Mouse (Mus musculus): ENCODE data around the gene Trmt13. TPM values are rescaled to one million over a fixed set of nuclear protein-coding genes. Genes with fewer than 3 reads are reported as not detected.

Trmt13 gene
- 33.5 and 36.6 TPM in 2 replicates for polyA plus RNA-seq (2014; fragmentation: Nextera tagmentation; extraction: Ambion mirVana)

DNA sequence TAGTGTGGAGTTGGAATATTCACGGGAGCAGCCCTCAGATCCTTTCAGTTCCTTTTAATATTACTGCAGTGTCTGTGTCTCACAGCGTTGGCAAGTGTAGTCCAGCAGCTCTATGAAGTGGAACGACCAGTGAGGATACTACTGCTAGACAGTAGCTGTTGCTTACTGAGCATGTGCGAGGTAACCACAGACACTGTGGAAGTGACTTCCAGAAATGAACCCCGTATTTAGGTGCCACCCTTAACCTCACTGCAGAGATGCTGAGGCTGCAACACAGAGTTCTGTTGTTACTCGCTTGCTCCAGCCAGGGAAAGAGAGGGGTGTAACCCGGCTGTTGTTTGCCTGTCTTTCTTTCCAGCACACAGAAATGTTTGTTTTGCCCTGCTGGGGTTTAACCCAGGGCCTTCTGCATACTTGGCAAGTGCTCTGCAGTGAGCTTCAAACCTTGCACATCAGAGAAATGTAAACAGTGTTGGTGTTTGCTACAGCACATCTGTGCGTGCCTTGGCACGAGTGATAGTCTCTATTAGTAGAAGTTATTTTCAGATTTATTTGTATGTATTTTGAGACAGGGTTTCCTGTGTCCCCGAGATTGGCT, at the start of gene Trmt13:
TSS of gene Trmt13 (minus strand) at position 293 of the 598 bp plus-strand sequence.
- Histone ChIP-seq H3K4me3 (ENCODE audit: low read depth, low read length) (no peak within 1 kb of the TSS), H3K4me2 (replicated peaks; ENCODE audit: low read depth, low read length) (no peak within 1 kb of the TSS), H3K27ac (ENCODE audit: low read length) (peak within 1 kb of the TSS; percentile 48), H3K9ac (replicated peaks; ENCODE audit: low read depth, low read length) (no peak within 1 kb of the TSS), H3K9me3 (ENCODE audit: control insufficient read depth, low read depth, low read length) (no peaks in the 10 kb centered on the region), H3K27me3 (ENCODE audit: control insufficient read depth, insufficient read depth, low read length) (no peaks in the 10 kb centered on the region), H3K4me1 (ENCODE audit: control insufficient read depth, insufficient read depth, low read length) (no peaks in the 10 kb centered on the region), H3K36me3 (ENCODE audit: control insufficient read depth, insufficient read depth, low read length) (peaks cover 28% of the 10 kb centered on the region)
- WGBS = 64% methylated on average over 10 of the region's 10 CpGs
- ATAC-seq (ENCODE audit: insufficient number of reproducible peaks, insufficient read depth, low FRiP score, low read depth) = peak; percentile 77

- H3K4me2 ChIP-seq (replicated peaks; ENCODE audit: low read depth, low read length) = peak within 1 kb of the TSS; percentile 79
- H3K9ac ChIP-seq (replicated peaks; ENCODE audit: low read depth, low read length) = peak within 1 kb of the TSS; percentile 92
- peak within 1 kb of the TSS; percentile 74 for H3K4me3 ChIP-seq (ENCODE audit: low read depth, low read length)
- peak within 1 kb of the TSS; percentile 97 for H3K27ac ChIP-seq (ENCODE audit: low read length)
- H3K36me3 ChIP-seq (ENCODE audit: control insufficient read depth, insufficient read depth, low read length) = no peaks in the 10 kb centered on the region
- H3K27me3 ChIP-seq (ENCODE audit: control insufficient read depth, insufficient read depth, low read length) = no peaks in the 10 kb centered on the region
- peak; percentile 99 for ATAC-seq (ENCODE audit: insufficient number of reproducible peaks, insufficient read depth, low FRiP score, low read depth)
- WGBS = under 1% methylated on average over 39 of the region's 39 CpGs
- H3K4me1 ChIP-seq (ENCODE audit: control insufficient read depth, insufficient read depth, low read length) = 0 out of 2 replicates have a peak, but pooled peaks cover 4% of the 10 kb centered on the region
- H3K9me3 ChIP-seq (ENCODE audit: control insufficient read depth, low read depth, low read length) = no peaks in the 10 kb centered on the region
Observed at GRCm38 (mm10) chr3:116662463-116662863, 48.1 kb upstream of the Trmt13 start, which contains the start of gene Mfsd14a. Mfsd14a (minus strand) TSS chr3:116662677.

- Histone ChIP-seq H3K4me3 (ENCODE audit: low read depth, low read length) (peak overlapping the region; percentile 74), H3K27me3 (ENCODE audit: control insufficient read depth, insufficient read depth, low read length) (no peaks in the 10 kb centered on the region), H3K36me3 (ENCODE audit: control insufficient read depth, insufficient read depth, low read length) (no peaks in the 10 kb centered on the region), H3K4me2 (replicated peaks; ENCODE audit: low read depth, low read length) (peak overlapping the region; percentile 79), H3K9ac (replicated peaks; ENCODE audit: low read depth, low read length) (peak overlapping the region; percentile 92), H3K4me1 (ENCODE audit: control insufficient read depth, insufficient read depth, low read length) (0 out of 2 replicates have a peak, but pooled peaks cover 6% of the 10 kb centered on the region), H3K27ac (ENCODE audit: low read length) (peak overlapping the region; percentile 97), H3K9me3 (ENCODE audit: control insufficient read depth, low read depth, low read length) (no peaks in the 10 kb centered on the region)
- under 1% methylated on average over 45 of the region's 68 CpGs for WGBS
- peak; percentile 85 for ATAC-seq (ENCODE audit: insufficient number of reproducible peaks, insufficient read depth, low FRiP score, low read depth)
Observed at GRCm38 (mm10) chr3:116661870-116662414, 47.6 kb upstream of the Trmt13 start.

- Histone ChIP-seq H3K27me3 (ENCODE audit: control insufficient read depth, insufficient read depth, low read length) (no peaks in the 10 kb centered on the region), H3K4me2 (replicated peaks; ENCODE audit: low read depth, low read length) (peak overlapping the region; percentile 79), H3K4me1 (ENCODE audit: control insufficient read depth, insufficient read depth, low read length) (0 out of 2 replicates have a peak, but pooled peaks cover 10% of the 10 kb centered on the region), H3K36me3 (ENCODE audit: control insufficient read depth, insufficient read depth, low read length) (no peaks in the 10 kb centered on the region), H3K9ac (replicated peaks; ENCODE audit: low read depth, low read length) (peak overlapping the region; percentile 92), H3K4me3 (ENCODE audit: low read depth, low read length) (peak overlapping the region; percentile 74), H3K9me3 (ENCODE audit: control insufficient read depth, low read depth, low read length) (no peaks in the 10 kb centered on the region), H3K27ac (ENCODE audit: low read length) (peak overlapping the region; percentile 97)
- WGBS = 3% methylated on average over 16 of the region's 16 CpGs
- ATAC-seq (ENCODE audit: insufficient number of reproducible peaks, insufficient read depth, low FRiP score, low read depth) = no peak
Observed at GRCm38 (mm10) chr3:116661288-116661869, 47.0 kb upstream of the Trmt13 start.

DNA sequence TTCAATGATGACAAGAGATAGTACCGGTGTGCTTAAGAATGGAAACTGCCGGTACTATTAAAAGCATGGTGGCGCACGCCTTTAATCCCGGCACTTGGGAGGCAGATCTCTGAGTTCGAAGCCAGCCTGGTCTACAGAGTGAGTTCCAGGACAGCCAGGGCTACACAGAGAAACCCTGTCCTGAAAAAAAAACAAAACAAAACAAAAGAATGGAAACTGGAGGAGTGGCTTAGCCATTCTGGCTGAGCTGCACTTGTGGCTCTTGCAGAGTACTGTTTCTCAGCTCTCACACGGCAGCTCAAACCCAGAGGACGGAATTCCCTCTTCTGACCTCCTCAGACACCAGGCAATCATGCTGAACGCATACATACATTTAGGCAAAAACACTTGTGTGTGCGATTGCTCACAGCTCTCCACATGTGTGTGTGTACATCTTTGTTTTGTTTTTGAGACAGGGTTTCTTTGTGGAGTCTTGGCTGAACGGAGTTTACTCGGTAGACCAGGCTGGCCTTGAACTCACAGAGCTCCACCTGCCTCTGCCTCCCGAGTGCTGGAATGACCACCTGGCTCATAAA, 45.6 kb upstream of the Trmt13 start:
- Histone ChIP-seq H3K4me2 (replicated peaks; ENCODE audit: low read depth, low read length) (no peak overlapping the region; the same call in 1 of the 2 replicates), H3K4me1 (ENCODE audit: control insufficient read depth, insufficient read depth, low read length) (0 out of 2 replicates have a peak, but pooled peaks cover 10% of the 10 kb centered on the region), H3K27me3 (ENCODE audit: control insufficient read depth, insufficient read depth, low read length) (no peaks in the 10 kb centered on the region), H3K4me3 (ENCODE audit: low read depth, low read length) (no peak overlapping the region), H3K27ac (ENCODE audit: low read length) (no peak overlapping the region), H3K36me3 (ENCODE audit: control insufficient read depth, insufficient read depth, low read length) (no peaks in the 10 kb centered on the region), H3K9me3 (ENCODE audit: control insufficient read depth, low read depth, low read length) (no peaks in the 10 kb centered on the region), H3K9ac (replicated peaks; ENCODE audit: low read depth, low read length) (no peak overlapping the region)
- WGBS = 80% methylated on average over 13 of the region's 13 CpGs
- ATAC-seq (ENCODE audit: insufficient number of reproducible peaks, insufficient read depth, low FRiP score, low read depth) = no peak

GRCm38 (mm10) chr3:116658928-116659565, 44.7 kb upstream of the Trmt13 start:
- Histone ChIP-seq H3K4me2 (replicated peaks; ENCODE audit: low read depth, low read length) (no peak overlapping the region), H3K4me3 (ENCODE audit: low read depth, low read length) (no peak overlapping the region), H3K4me1 (ENCODE audit: control insufficient read depth, insufficient read depth, low read length) (0 out of 2 replicates have a peak, but pooled peaks cover 10% of the 10 kb centered on the region), H3K9me3 (ENCODE audit: control insufficient read depth, low read depth, low read length) (no peaks in the 10 kb centered on the region), H3K27me3 (ENCODE audit: control insufficient read depth, insufficient read depth, low read length) (no peaks in the 10 kb centered on the region), H3K36me3 (ENCODE audit: control insufficient read depth, insufficient read depth, low read length) (no peaks in the 10 kb centered on the region), H3K27ac (ENCODE audit: low read length) (no peak overlapping the region), H3K9ac (replicated peaks; ENCODE audit: low read depth, low read length) (no peak overlapping the region)
- ATAC-seq (ENCODE audit: insufficient number of reproducible peaks, insufficient read depth, low FRiP score, low read depth) = no peak
- 79% methylated on average over 15 of the region's 15 CpGs for WGBS

GRCm38 (mm10) chr3:116656184-116656965, 42.0 kb upstream of the Trmt13 start:
- no peaks in the 10 kb centered on the region for H3K36me3 ChIP-seq (ENCODE audit: control insufficient read depth, insufficient read depth, low read length)
- H3K27ac ChIP-seq (ENCODE audit: low read length) = no peak overlapping the region
- no peaks in the 10 kb centered on the region for H3K27me3 ChIP-seq (ENCODE audit: control insufficient read depth, insufficient read depth, low read length)
- H3K9ac ChIP-seq (replicated peaks; ENCODE audit: low read depth, low read length) = no peak overlapping the region
- WGBS = 67% methylated on average over 7 of the region's 7 CpGs
- H3K4me1 ChIP-seq (ENCODE audit: control insufficient read depth, insufficient read depth, low read length) = 0 out of 2 replicates have a peak, but pooled peaks cover 10% of the 10 kb centered on the region
- H3K9me3 ChIP-seq (ENCODE audit: control insufficient read depth, low read depth, low read length) = no peaks in the 10 kb centered on the region
- H3K4me2 ChIP-seq (replicated peaks; ENCODE audit: low read depth, low read length) = no peak overlapping the region
- ATAC-seq (ENCODE audit: insufficient number of reproducible peaks, insufficient read depth, low FRiP score, low read depth) = no peak
- H3K4me3 ChIP-seq (ENCODE audit: low read depth, low read length) = no peak overlapping the region

All from stomach, embryonic 14.5 days (tissue).